Mouse (Mus musculus) liver, postnatal 0 days (tissue): Measurements from ENCODE around the gene Nsmce1. TPM values are rescaled to one million over a fixed set of nuclear protein-coding genes. Genes with fewer than 3 reads are reported as not detected.
"Not testable (repeated sequence)": the region's sequence is repeated elsewhere in the genome, so short reads cannot be mapped to it uniquely, and the experiment has no call there.

Source experiments
- ATAC-seq: fragments of 200-750 bp; cut with Nextera tagmentation; 2 replicates; pipeline ENCODE4 v1.8.0; 2017; ENCODE audit warnings: mild to moderate bottlenecking, moderate library complexity
- DNase-seq: peaks from one replicate; pipeline ENCODE4 v3.0.0-alpha.2; 2016
- H3K27ac ChIP-seq: fragments of 300-500 bp; sonication (generic); 2 replicates; pipeline ENCODE4 v1.5.1; 2014; ENCODE audit warnings: antibody characterized with exemption, moderate library complexity, mild to moderate bottlenecking, low read depth
- H3K27me3 ChIP-seq: fragments of 300-500 bp; sonication (generic); 2 replicates; pipeline ENCODE4 v1.6.1; 2014; ENCODE audit warnings: low read length, control low read depth, mixed read lengths; ENCODE audit not compliant: insufficient read depth
- H3K36me3 ChIP-seq: fragments of 300-500 bp; sonication (generic); replicated peaks from 2 replicates; pipeline ENCODE4 v1.6.1; 2014; ENCODE audit warnings: mild to moderate bottlenecking, control low read depth, low read length, moderate library complexity, mixed read lengths; ENCODE audit not compliant: insufficient read depth
- H3K4me1 ChIP-seq: fragments of 300-500 bp; sonication (generic); 2 replicates; pipeline ENCODE4 v1.6.1; 2014; ENCODE audit warnings: antibody characterized with exemption, mild to moderate bottlenecking, control low read depth; ENCODE audit not compliant: insufficient read depth
- H3K4me2 ChIP-seq: fragments of 300-500 bp; sonication (generic); 2 replicates; pipeline ENCODE4 v1.6.1; 2014; ENCODE audit warnings: low read depth, mild to moderate bottlenecking, low read length, moderate library complexity, mixed read lengths
- H3K4me3 ChIP-seq: fragments of 300-500 bp; sonication (generic); 2 replicates; pipeline ENCODE4 v1.5.1; 2014; ENCODE audit warnings: low read depth, low read length
- H3K9ac ChIP-seq: fragments of 300-500 bp; sonication (generic); replicated peaks from 2 replicates; pipeline ENCODE4 v1.6.1; 2014; ENCODE audit warnings: mild to moderate bottlenecking, moderate library complexity
- H3K9me3 ChIP-seq: fragments of 300-500 bp; sonication (generic); 2 replicates; pipeline ENCODE4 v1.6.1; 2016; ENCODE audit warnings: mild to moderate bottlenecking, control low read depth, low read length, mixed read lengths
- CTCF ChIP-seq: sonication (generic); IDR thresholded peaks from 2 replicates; pipeline ENCODE4 v1.5.1; 2016; ENCODE audit warnings: antibody characterized with exemption, low read depth
- EP300 ChIP-seq: IDR thresholded peaks from 2 replicates; pipeline ENCODE4 v1.6.1; 2016; ENCODE audit warnings: antibody characterized with exemption, low read depth, mild to moderate bottlenecking
- WGBS: fragments of 180-500 bp; shearing (Covaris S2); extraction: QIAGEN DNeasy Blood & Tissue Kit; methylation state at CpG from one replicate; pipeline ENCODE4 v1.1.7; 2014; ENCODE audit not compliant: insufficient replicate concordance; 5-methylcytosine and 5-hydroxymethylcytosine counted together
- polyA plus RNA-seq: library from polyadenylated mRNA; unstranded; fragments of >200 nt; fragmentation: Nextera tagmentation; extraction: Ambion mirVana; gene quantifications from 2 replicates; pipeline ENCODE4 v1.2.1, GENCODE M21; 2015

The Nsmce1 gene
- polyA plus RNA-seq, 1 experiment from 2014 or later, result 49.2 TPM

GRCm38 (mm10) chr7:125434666-125435290, 56.6 kb downstream of the Nsmce1 start:
- Histone ChIP-seq H3K4me3 (no peak overlapping the region), H3K4me1 (no peaks in the 10 kb centered on the region), H3K9me3 (peaks cover 5% of the 10 kb centered on the region; the same call in 1 of the 2 replicates), H3K36me3 (no peaks in the 10 kb centered on the region), H3K27ac (no peak overlapping the region), H3K27me3 (no peaks in the 10 kb centered on the region), H3K4me2 (no peak overlapping the region), H3K9ac (no peak overlapping the region)
- ATAC-seq (no peak), DNase-seq (no peak)
- 37% methylated on average over 8 of the region's 8 CpGs for WGBS
- no peak for TF ChIP-seq CTCF

- Histone ChIP-seq H3K4me1 (peaks cover 3% of the 10 kb centered on the region; the same call in 1 of the 2 replicates), H3K4me2 (no peak overlapping the region), H3K36me3 (no peaks in the 10 kb centered on the region), H3K27ac (no peak overlapping the region), H3K9me3 (peaks cover 2% of the 10 kb centered on the region; the same call in 1 of the 2 replicates), H3K9ac (no peak overlapping the region), H3K4me3 (no peak overlapping the region), H3K27me3 (no peaks in the 10 kb centered on the region)
- ATAC-seq (no peak), DNase-seq (no peak)
- TF ChIP-seq CTCF (no peak), EP300 (no peak)
- 87% methylated on average over 3 of the region's 3 CpGs for WGBS
These were observed 57.5 kb downstream of the Nsmce1 start for GRCm38 (mm10) chr7:125433874-125434273.

- Histone ChIP-seq H3K4me3 (no peak overlapping the region), H3K27me3 (no peaks in the 10 kb centered on the region), H3K36me3 (no peaks in the 10 kb centered on the region), H3K27ac (0 out of 2 replicates have a peak overlapping the region, but pooled peaks have one; percentile 16), H3K4me2 (no peak overlapping the region), H3K9ac (no peak overlapping the region), H3K9me3 (peaks cover 2% of the 10 kb centered on the region; the same call in 1 of the 2 replicates), H3K4me1 (peaks cover 14% of the 10 kb centered on the region)
- no peak for DNase-seq
- no peak for TF ChIP-seq EP300
- TF ChIP-seq CTCF, result no peak
- no peak for ATAC-seq
- WGBS, result 75% methylated on average over 7 of the region's 7 CpGs
These were observed 61.1 kb downstream of the Nsmce1 start for GRCm38 (mm10) chr7:125430170-125430842.

- Histone ChIP-seq H3K4me2 (peak overlapping the region; percentile 52), H3K27ac (peak overlapping the region; percentile 26; the same call in 1 of the 2 replicates), H3K4me1 (peaks cover 14% of the 10 kb centered on the region)
- H3K9ac ChIP-seq, H3K36me3 ChIP-seq, H3K9me3 ChIP-seq, H3K4me3 ChIP-seq, H3K27me3 ChIP-seq: not testable (repeated sequence)
- TF ChIP-seq EP300, result peak; percentile 89
- 58% methylated on average over 5 of the region's 5 CpGs for WGBS
- DNase-seq, result peak; percentile 39
- ATAC-seq, result peak; percentile 94
These were observed 62.4 kb downstream of the Nsmce1 start for GRCm38 (mm10) chr7:125428816-125429500.

GRCm38 (mm10) chr7:125428381-125428780, 63.0 kb downstream of the Nsmce1 start:
- Histone ChIP-seq H3K27ac (0 out of 2 replicates have a peak overlapping the region, but pooled peaks have one; percentile 26), H3K36me3 (no peaks in the 10 kb centered on the region), H3K4me1 (peaks cover 14% of the 10 kb centered on the region), H3K9me3 (peaks cover 2% of the 10 kb centered on the region), H3K4me3 (no peak overlapping the region), H3K27me3 (no peaks in the 10 kb centered on the region), H3K9ac (no peak overlapping the region), H3K4me2 (peak overlapping the region; percentile 52)
- WGBS, result 54% methylated on average over 7 of the region's 7 CpGs
- TF ChIP-seq EP300, result no peak
- TF ChIP-seq CTCF, result no peak
- peak; percentile 73 for ATAC-seq
- DNase-seq, result no peak

GRCm38 (mm10) chr7:125427492-125428090, 63.8 kb downstream of the Nsmce1 start:
- Histone ChIP-seq H3K36me3 (no peaks in the 10 kb centered on the region), H3K9ac (no peak overlapping the region), H3K27ac (no peak overlapping the region), H3K4me2 (no peak overlapping the region), H3K4me3 (no peak overlapping the region), H3K27me3 (no peaks in the 10 kb centered on the region), H3K9me3 (peaks cover 2% of the 10 kb centered on the region), H3K4me1 (peaks cover 16% of the 10 kb centered on the region)
- DNase-seq (no peak), ATAC-seq (no peak)
- WGBS, result 71% methylated on average over 12 of the region's 12 CpGs
- TF ChIP-seq CTCF, result no peak
- no peak for TF ChIP-seq EP300
